Mouse (Mus musculus): ENCODE measurements around the gene Gm9046. TPM values are rescaled to one million over a fixed set of nuclear protein-coding genes. Genes with fewer than 3 reads are reported as not detected.
A peak's percentile ranks its signal among the peaks of the same experiment; 100 is the strongest.
"Not testable (repeated sequence)": the region's sequence is repeated elsewhere in the genome, so short reads cannot be mapped to it uniquely, and the experiment has no call there.

The Gm9046 gene
- not detected in 2 replicates for polyA plus RNA-seq (2016; fragmentation: Nextera tagmentation; extraction: Ambion mirVana)

DNA sequence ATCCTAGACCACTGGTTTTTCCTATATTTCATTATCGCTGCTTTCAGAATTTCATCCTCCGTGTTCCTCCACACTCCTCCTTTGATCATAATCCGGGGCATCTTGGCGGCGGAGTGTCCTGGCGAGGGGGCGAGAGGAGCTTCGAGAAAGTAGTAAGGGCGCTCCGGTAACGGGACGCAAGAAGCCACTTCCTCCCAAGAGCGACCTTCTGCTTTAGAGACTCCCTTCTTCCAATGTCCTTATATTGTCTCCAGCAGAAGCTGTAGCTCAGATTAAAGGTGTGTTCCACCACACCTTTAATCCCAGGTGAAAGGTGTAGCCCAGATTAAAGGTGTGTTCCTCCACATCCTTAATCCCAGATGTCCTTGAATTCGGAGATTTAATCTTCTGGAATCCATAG, at the start of gene Gm9046:
Gene Gm9046 (minus strand): TSS at position 101 of the 400 bp plus-strand sequence.
- H3K4me1 ChIP-seq; DNase-seq (ENCODE audit: low spot score); H3K27ac ChIP-seq (replicated peaks); H3K36me3 ChIP-seq; H3K4me3 ChIP-seq; H3K9me3 ChIP-seq (replicated peaks); H3K27me3 ChIP-seq (ENCODE audit: low read depth, poor library complexity, severe bottlenecking): not testable (repeated sequence)
- no CpG with 5 or more reads among the region's 14 CpGs for WGBS

DNA sequence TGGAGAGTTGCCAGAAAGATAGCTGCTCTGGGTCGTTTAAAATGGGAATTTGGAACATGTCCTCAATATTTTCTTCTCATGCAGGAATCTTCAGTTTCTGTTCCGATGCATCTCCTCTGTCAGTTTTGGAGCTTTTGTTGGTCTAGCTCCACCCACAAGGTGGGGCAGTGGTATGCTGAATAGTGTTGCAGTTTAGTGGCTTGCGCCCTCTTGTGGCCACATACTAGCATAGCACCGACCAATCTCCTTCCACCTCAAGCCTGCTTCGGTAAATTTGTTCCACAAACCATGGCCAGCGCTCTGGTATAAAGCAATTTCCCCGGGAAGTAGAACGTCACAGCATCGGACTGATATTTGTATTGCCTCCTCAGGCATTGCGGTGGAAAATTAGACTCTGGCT, 27.4 kb upstream of the Gm9046 start:
- peak overlapping the region; percentile 16; the same call in 1 of the 2 replicates for H3K4me3 ChIP-seq
- 0 out of 2 replicates have a peak, but pooled peaks cover 4% of the 10 kb centered on the region for H3K9me3 ChIP-seq (replicated peaks)
- no peak overlapping the region for H3K27ac ChIP-seq (replicated peaks)
- WGBS = 19% methylated on average over 10 of the region's 10 CpGs
- no peaks in the 10 kb centered on the region for H3K36me3 ChIP-seq
- no peaks in the 10 kb centered on the region for H3K4me1 ChIP-seq
- DNase-seq (ENCODE audit: low spot score) = peak; percentile 82
- no peaks in the 10 kb centered on the region for H3K27me3 ChIP-seq (ENCODE audit: low read depth, poor library complexity, severe bottlenecking)

DNA sequence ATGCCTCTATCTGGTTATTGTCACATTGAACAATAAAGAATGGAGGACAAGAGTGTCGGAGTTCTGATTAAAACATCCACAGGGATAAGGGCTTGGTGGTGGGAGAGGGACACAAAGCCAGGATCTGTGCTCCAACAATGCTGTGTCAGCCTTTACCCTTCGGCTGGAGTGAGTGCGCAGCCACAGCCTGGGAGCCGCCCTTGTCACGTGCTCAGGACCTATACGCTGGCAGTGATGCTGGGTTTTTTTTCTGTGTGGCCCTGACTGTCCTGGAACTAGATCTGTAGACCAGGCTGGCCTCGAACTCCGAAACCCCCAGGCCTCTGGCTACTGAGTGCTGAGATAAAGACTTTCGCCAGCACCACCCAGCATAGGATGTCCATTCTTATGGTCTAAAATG, 26.5 kb upstream of the Gm9046 start:
- no peak overlapping the region for H3K27ac ChIP-seq (replicated peaks)
- H3K27me3 ChIP-seq (ENCODE audit: low read depth, poor library complexity, severe bottlenecking) = no peaks in the 10 kb centered on the region
- H3K4me3 ChIP-seq = no peak overlapping the region
- WGBS = 88% methylated on average over 9 of the region's 9 CpGs
- no peaks in the 10 kb centered on the region for H3K4me1 ChIP-seq
- no peaks in the 10 kb centered on the region for H3K36me3 ChIP-seq
- no peak for DNase-seq (ENCODE audit: low spot score)
- H3K9me3 ChIP-seq (replicated peaks) = 0 out of 2 replicates have a peak, but pooled peaks cover 4% of the 10 kb centered on the region

DNA sequence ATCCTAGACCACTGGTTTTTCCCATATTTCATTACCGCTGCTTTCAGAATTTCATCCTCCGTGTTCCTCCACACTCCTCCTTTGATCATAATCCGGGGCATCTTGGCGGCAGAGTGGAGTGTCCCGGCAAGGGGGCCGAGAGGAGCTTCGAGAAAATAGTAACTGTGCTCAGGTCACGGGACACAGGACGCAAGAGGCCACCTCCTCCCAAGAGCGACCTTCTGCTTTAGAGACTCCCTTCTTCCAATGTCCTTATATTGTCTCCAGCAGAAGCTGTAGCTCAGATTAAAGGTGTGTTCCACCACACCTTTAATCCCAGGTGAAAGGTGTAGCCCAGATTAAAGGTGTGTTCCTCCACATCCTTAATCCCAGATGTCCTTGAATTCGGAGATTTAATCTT, 10.9 kb upstream of the Gm9046 start, which contains the start of gene Gm9049:
Gene Gm9049 (minus strand): TSS at position 101 of the 400 bp plus-strand sequence.
- not testable (repeated sequence) for H3K36me3 ChIP-seq; H3K27me3 ChIP-seq (ENCODE audit: low read depth, poor library complexity, severe bottlenecking); H3K4me1 ChIP-seq; H3K27ac ChIP-seq (replicated peaks); DNase-seq (ENCODE audit: low spot score); H3K4me3 ChIP-seq; H3K9me3 ChIP-seq (replicated peaks)
- WGBS = 67% methylated on average over 1 of the region's 11 CpGs

DNA sequence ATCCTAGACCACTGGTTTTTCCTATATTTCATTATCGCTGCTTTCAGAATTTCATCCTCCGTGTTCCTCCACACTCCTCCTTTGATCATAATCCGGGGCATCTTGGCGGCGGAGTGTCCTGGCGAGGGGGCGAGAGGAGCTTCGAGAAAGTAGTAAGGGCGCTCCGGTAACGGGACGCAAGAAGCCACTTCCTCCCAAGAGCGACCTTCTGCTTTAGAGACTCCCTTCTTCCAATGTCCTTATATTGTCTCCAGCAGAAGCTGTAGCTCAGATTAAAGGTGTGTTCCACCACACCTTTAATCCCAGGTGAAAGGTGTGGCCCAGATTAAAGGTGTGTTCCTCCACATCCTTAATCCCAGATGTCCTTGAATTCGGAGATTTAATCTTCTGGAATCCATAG, 5.5 kb upstream of the Gm9046 start, which contains the start of gene Gm9048:
Gene Gm9048 (minus strand): TSS at position 101 of the 400 bp plus-strand sequence.
- H3K9me3 ChIP-seq (replicated peaks); DNase-seq (ENCODE audit: low spot score); H3K27me3 ChIP-seq (ENCODE audit: low read depth, poor library complexity, severe bottlenecking); H3K4me3 ChIP-seq; H3K4me1 ChIP-seq; H3K27ac ChIP-seq (replicated peaks); H3K36me3 ChIP-seq: not testable (repeated sequence)
- WGBS = 67% methylated on average over 1 of the region's 14 CpGs

DNA sequence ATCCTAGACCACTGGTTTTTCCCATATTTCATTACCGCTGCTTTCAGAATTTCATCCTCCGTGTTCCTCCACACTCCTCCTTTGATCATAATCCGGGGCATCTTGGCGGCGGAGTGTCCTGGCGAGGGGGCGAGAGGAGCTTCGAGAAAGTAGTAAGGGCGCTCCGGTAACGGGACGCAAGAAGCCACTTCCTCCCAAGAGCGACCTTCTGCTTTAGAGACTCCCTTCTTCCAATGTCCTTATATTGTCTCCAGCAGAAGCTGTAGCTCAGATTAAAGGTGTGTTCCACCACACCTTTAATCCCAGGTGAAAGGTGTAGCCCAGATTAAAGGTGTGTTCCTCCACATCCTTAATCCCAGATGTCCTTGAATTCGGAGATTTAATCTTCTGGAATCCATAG, 5.3 kb downstream of the Gm9046 start, which contains the start of gene Gm9045:
Gene Gm9045 (minus strand): TSS at position 101 of the 400 bp plus-strand sequence.
- not testable (repeated sequence) for H3K27me3 ChIP-seq (ENCODE audit: low read depth, poor library complexity, severe bottlenecking); DNase-seq (ENCODE audit: low spot score); H3K27ac ChIP-seq (replicated peaks); H3K4me3 ChIP-seq; H3K9me3 ChIP-seq (replicated peaks); H3K4me1 ChIP-seq; H3K36me3 ChIP-seq
- WGBS = no CpG with 5 or more reads among the region's 14 CpGs

DNA sequence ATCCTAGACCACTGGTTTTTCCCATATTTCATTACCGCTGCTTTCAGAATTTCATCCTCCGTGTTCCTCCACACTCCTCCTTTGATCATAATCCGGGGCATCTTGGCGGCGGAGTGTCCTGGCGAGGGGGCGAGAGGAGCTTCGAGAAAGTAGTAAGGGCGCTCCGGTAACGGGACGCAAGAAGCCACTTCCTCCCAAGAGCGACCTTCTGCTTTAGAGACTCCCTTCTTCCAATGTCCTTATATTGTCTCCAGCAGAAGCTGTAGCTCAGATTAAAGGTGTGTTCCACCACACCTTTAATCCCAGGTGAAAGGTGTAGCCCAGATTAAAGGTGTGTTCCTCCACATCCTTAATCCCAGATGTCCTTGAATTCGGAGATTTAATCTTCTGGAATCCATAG, 10.7 kb downstream of the Gm9046 start, which contains the start of gene Gm9044:
Gene Gm9044 (minus strand): TSS at position 101 of the 400 bp plus-strand sequence.
- H3K4me1 ChIP-seq; H3K27me3 ChIP-seq (ENCODE audit: low read depth, poor library complexity, severe bottlenecking); H3K36me3 ChIP-seq; H3K27ac ChIP-seq (replicated peaks); H3K4me3 ChIP-seq; H3K9me3 ChIP-seq (replicated peaks); DNase-seq (ENCODE audit: low spot score): not testable (repeated sequence)
- no CpG with 5 or more reads among the region's 14 CpGs for WGBS

DNA sequence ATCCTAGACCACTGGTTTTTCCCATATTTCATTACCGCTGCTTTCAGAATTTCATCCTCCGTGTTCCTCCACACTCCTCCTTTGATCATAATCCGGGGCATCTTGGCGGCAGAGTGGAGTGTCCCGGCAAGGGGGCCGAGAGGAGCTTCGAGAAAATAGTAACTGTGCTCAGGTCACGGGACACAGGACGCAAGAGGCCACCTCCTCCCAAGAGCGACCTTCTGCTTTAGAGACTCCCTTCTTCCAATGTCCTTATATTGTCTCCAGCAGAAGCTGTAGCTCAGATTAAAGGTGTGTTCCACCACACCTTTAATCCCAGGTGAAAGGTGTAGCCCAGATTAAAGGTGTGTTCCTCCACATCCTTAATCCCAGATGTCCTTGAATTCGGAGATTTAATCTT, 16.2 kb downstream of the Gm9046 start, which contains the start of gene Gm9040:
Gene Gm9040 (minus strand): TSS at position 101 of the 400 bp plus-strand sequence.
- H3K4me1 ChIP-seq; H3K4me3 ChIP-seq; H3K27me3 ChIP-seq (ENCODE audit: low read depth, poor library complexity, severe bottlenecking); H3K27ac ChIP-seq (replicated peaks); H3K9me3 ChIP-seq (replicated peaks); H3K36me3 ChIP-seq; DNase-seq (ENCODE audit: low spot score): not testable (repeated sequence)
- no CpG with 5 or more reads among the region's 11 CpGs for WGBS

DNA sequence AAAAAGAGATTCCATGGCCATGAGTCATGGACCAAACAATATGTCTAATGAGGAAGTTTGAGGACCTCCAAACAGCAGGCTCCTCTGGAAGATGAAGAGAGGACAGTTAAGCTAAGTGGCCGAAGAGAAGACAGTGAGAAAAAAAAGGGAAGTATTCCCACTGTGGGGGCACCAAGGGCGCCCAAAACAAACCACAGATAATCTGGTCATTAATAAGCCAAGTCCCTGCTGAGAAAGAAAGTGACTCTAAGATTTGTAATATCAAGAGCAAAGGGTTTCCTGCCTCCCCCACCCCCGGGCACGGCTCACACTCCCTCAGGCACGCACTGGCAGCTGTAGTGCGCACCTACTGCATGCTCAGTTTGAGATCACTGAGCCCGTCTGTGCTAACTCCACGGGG, 24.0 kb downstream of the Gm9046 start:
- no peak overlapping the region for H3K27ac ChIP-seq (replicated peaks)
- 87% methylated on average over 8 of the region's 8 CpGs for WGBS
- no peaks in the 10 kb centered on the region for H3K27me3 ChIP-seq (ENCODE audit: low read depth, poor library complexity, severe bottlenecking)
- DNase-seq (ENCODE audit: low spot score) = no peak
- no peak overlapping the region for H3K4me3 ChIP-seq
- H3K4me1 ChIP-seq = no peaks in the 10 kb centered on the region
- H3K9me3 ChIP-seq (replicated peaks) = no peaks in the 10 kb centered on the region
- no peaks in the 10 kb centered on the region for H3K36me3 ChIP-seq

DNA sequence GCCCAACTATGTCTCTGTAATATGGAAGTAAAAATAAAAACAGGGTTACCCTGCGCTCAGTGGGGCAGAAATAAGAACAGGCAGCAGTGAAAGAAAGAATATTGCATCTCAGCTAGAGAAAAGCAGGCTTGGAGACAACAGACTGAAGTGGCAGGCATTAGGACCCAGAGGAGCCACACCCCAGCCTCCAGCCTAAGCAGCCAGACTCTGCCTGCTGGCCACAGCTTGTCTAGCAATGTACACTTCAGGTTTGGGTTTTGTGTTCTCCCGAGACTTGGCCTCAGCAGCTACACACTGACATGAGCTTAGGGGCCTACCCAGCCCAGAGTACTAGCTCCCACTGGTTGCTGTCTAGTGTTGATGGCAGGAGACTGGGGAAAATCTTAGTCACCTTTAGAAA, 40.9 kb downstream of the Gm9046 start:
- not testable (repeated sequence) for H3K27me3 ChIP-seq (ENCODE audit: low read depth, poor library complexity, severe bottlenecking); H3K4me1 ChIP-seq; H3K27ac ChIP-seq (replicated peaks); H3K4me3 ChIP-seq; DNase-seq (ENCODE audit: low spot score); H3K36me3 ChIP-seq; H3K9me3 ChIP-seq (replicated peaks)
- WGBS = 38% methylated on average over 2 of the region's 2 CpGs

DNA sequence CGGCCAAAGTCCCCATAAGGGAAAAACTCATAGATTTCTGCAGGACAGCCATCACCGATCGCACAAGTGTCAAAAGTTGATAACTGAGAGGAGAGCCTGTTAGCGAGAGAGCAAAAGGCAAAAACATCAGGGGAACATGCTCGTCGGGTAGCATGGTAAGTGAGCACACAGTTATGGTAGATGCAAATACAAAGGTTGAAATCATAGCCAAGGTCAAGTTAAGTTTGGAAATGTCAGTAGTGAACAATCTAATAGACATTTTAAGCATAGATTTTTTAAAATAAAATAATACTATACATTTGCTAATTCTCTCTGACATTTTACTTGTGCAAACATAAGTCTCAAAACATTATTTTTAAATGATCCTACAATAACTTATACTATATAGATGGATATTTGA, 48.1 kb downstream of the Gm9046 start, which contains the start of gene Iltifb:
Gene Iltifb (minus strand): TSS at position 101 of the 400 bp plus-strand sequence.
- 96% methylated on average over 6 of the region's 6 CpGs for WGBS
- H3K9me3 ChIP-seq (replicated peaks) = no peaks in the 10 kb centered on the region
- H3K4me3 ChIP-seq = no peak within 1 kb of the TSS
- no peaks in the 10 kb centered on the region for H3K36me3 ChIP-seq
- H3K27me3 ChIP-seq (ENCODE audit: low read depth, poor library complexity, severe bottlenecking) = no peaks in the 10 kb centered on the region
- H3K4me1 ChIP-seq = no peaks in the 10 kb centered on the region
- DNase-seq (ENCODE audit: low spot score) = no peak
- H3K27ac ChIP-seq (replicated peaks) = no peak within 1 kb of the TSS
